Mouse (Mus musculus) retina, adult 2 months (tissue): Measurements from ENCODE around the gene Otulinl.

ENCODE experiments used
- DNase-seq: peaks from one replicate; pipeline ENCODE4 v3.0.0-alpha.2; 2012; ENCODE audit warnings: low read depth, low spot score

Otulinl gene

GRCm38 (mm10) chr15:27617227-27617626, 64.2 kb downstream of the Otulinl start:
- DNase-seq, result no peak

- no peak for DNase-seq
Measured at GRCm38 (mm10) chr15:27616159-27616558, 65.2 kb downstream of the Otulinl start.

- DNase-seq, result no peak
Measured at GRCm38 (mm10) chr15:27613255-27613654, 68.1 kb downstream of the Otulinl start.

DNA sequence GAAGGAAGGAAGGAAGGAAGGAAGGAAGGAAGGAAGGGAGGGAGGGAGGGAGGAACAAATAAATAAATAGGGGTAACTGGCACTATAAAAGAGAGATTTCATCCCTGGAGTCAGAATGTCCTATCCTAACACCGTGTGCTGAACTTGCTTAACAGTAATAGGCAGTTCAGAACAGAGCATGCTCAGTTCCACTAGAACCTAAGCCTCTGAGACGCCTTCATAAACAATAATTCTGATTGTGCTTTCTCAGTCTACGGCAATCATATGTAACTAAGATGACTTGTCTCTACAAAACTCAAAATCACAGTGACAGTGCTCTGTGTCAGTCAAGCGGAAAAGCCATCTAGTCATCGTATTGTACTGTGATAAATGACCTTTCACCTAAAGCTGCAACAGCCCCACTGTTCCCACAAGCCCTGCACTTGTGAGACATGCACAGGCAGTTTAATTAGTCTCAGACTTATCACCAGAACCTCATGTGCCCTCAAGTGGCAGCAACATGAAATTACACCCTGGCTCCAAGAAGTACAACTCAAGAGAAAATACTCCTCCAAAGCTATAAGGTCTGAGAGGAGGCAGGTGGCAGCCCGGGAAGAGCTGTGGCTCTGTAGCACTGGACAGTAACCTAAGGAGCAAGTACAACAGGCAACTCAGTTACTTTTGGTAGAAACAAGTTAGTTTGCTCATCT, 68.7 kb downstream of the Otulinl start:
- peak; percentile 33 for DNase-seq

GRCm38 (mm10) chr15:27609554-27609953, 71.8 kb downstream of the Otulinl start:
- DNase-seq, result no peak

GRCm38 (mm10) chr15:27605252-27605651, 76.1 kb downstream of the Otulinl start:
- no peak for DNase-seq
